Mouse (Mus musculus) left cerebral cortex, postnatal 25 days (tissue): ENCODE measurements at regions not wholly inside any gene's neighbourhood (a gene's known extent, or its start where the extent isn't known, plus 50 kb on each side); places are given as distances from the start of the nearest gene placed in this dataset.

Experiments used
- DNase-seq, 2 experiments: peaks; one replicate each; pipeline ENCODE4 v3.0.0; 2022; ENCODE audit warnings: low spot score in 2 of 2, mixed read lengths in 1 of 2
- intact Hi-C: fragments of 180-260 bp; cut with DNase I; formaldehyde crosslinking; loops from one replicate; pipeline ENCODE4 v1.15.1; 2025

GRCm38 (mm10) chr14:39682306-39683000, 209.6 kb upstream of the Nrg3 start:
- DNase-seq: no peak
- intact Hi-C loops: no loop called here

- peak in 1 of 2 experiments; percentile 66 for DNase-seq
- intact Hi-C loops: loop anchor here (5.0 kb wide), 2 partner anchors 146 to 629 kb away; no protein-coding TSS in a partner anchor
These were observed 205.3 kb upstream of the Nrg3 start for GRCm38 (mm10) chr14:39678228-39678627.

- intact Hi-C loops: loop anchor here (2.0 to 5.0 kb wide), 3 partner anchors 145 to 630 kb away; no protein-coding TSS in a partner anchor
- peak; percentile 17 to 77 for DNase-seq
These were observed 204.7 kb upstream of the Nrg3 start for GRCm38 (mm10) chr14:39677556-39677955.

GRCm38 (mm10) chr14:39638776-39639175, 165.9 kb upstream of the Nrg3 start:
- no peak for DNase-seq
- intact Hi-C loops: no loop called here
